Mouse (Mus musculus): Measurements from ENCODE around the gene Ascl1. TPM values are rescaled to one million over a fixed set of nuclear protein-coding genes. Genes with fewer than 3 reads are reported as not detected.

Gene Ascl1
- total RNA-seq (2022), result 1 to 10 TPM; 5.0 to 7.2 (median 6.2) TPM

- DNase-seq (ENCODE audit: low spot score in 2 of 2), result no peak
These were observed at the start of gene Ascl1 for GRCm38 (mm10) chr10:87493576-87493975. Gene Ascl1, minus strand, starts transcription at chr10:87493660.

GRCm38 (mm10) chr10:87534172-87534571 lies 40.7 kb upstream of the Ascl1 start:
- DNase-seq (ENCODE audit: low spot score in 2 of 2), result no peak

- no peak for DNase-seq (ENCODE audit: low spot score in 2 of 2)
These were observed 28.2 kb upstream of the Ascl1 start, which contains the start of gene Pah for GRCm38 (mm10) chr10:87521646-87522045. Gene Pah, plus strand, starts transcription at chr10:87521795.

- DNase-seq (ENCODE audit: low spot score in 2 of 2), result no peak
These were observed 27.1 kb upstream of the Ascl1 start for GRCm38 (mm10) chr10:87520401-87521116.

- DNase-seq (ENCODE audit: low spot score in 2 of 2), result no peak
These were observed 25.1 kb upstream of the Ascl1 start for GRCm38 (mm10) chr10:87518585-87518984.

- DNase-seq (ENCODE audit: low spot score in 2 of 2), result no peak
These were observed 19.6 kb upstream of the Ascl1 start for GRCm38 (mm10) chr10:87513052-87513451.

- no peak for DNase-seq (ENCODE audit: low spot score in 2 of 2)
These were observed 15.1 kb upstream of the Ascl1 start for GRCm38 (mm10) chr10:87508581-87508980.

- peak in 1 of 2 experiments; percentile 76 for DNase-seq (ENCODE audit: low spot score in 2 of 2)
These were observed 10.5 kb upstream of the Ascl1 start for GRCm38 (mm10) chr10:87503946-87504345.

GRCm38 (mm10) chr10:87502283-87502682 lies 8.8 kb upstream of the Ascl1 start:
- DNase-seq (ENCODE audit: low spot score in 2 of 2), result no peak

- no peak for DNase-seq (ENCODE audit: low spot score in 2 of 2)
These were observed 8.2 kb upstream of the Ascl1 start for GRCm38 (mm10) chr10:87501659-87502042.

- DNase-seq (ENCODE audit: low spot score in 2 of 2), result no peak
These were observed 7.6 kb upstream of the Ascl1 start for GRCm38 (mm10) chr10:87500926-87501658.

GRCm38 (mm10) chr10:87497056-87497455 lies 3.6 kb upstream of the Ascl1 start:
- DNase-seq (ENCODE audit: low spot score in 2 of 2), result no peak

GRCm38 (mm10) chr10:87494596-87494995 lies 1.1 kb upstream of the Ascl1 start:
- peak in 1 of 2 experiments; percentile 44 for DNase-seq (ENCODE audit: low spot score in 2 of 2)

GRCm38 (mm10) chr10:87494176-87494575 lies 716 bp upstream of the Ascl1 start:
- no peak for DNase-seq (ENCODE audit: low spot score in 2 of 2)

GRCm38 (mm10) chr10:87492661-87493551 lies 554 bp downstream of the Ascl1 start:
- peak; percentile 41 to 57 for DNase-seq (ENCODE audit: low spot score in 2 of 2)

- DNase-seq (ENCODE audit: low spot score in 2 of 2), result no peak
These were observed 1.2 kb downstream of the Ascl1 start for GRCm38 (mm10) chr10:87492332-87492660.

- no peak for DNase-seq (ENCODE audit: low spot score in 2 of 2)
These were observed 1.9 kb downstream of the Ascl1 start for GRCm38 (mm10) chr10:87491485-87492040.

- DNase-seq (ENCODE audit: low spot score in 2 of 2), result no peak
These were observed 3.1 kb downstream of the Ascl1 start for GRCm38 (mm10) chr10:87490328-87490727.

- peak; percentile 60 to 69 for DNase-seq (ENCODE audit: low spot score in 2 of 2)
These were observed 4.0 kb downstream of the Ascl1 start for GRCm38 (mm10) chr10:87489246-87490009.

- peak in 1 of 2 experiments; percentile 46 for DNase-seq (ENCODE audit: low spot score in 2 of 2)
These were observed 4.9 kb downstream of the Ascl1 start for GRCm38 (mm10) chr10:87488429-87489145.

All from layer of hippocampus, adult 8-10 months (tissue).